Mouse (Mus musculus): ENCODE measurements around the gene Ube2dnl2. TPM values are rescaled to one million over a fixed set of nuclear protein-coding genes. Genes with fewer than 3 reads are reported as not detected.
A peak's percentile ranks its signal among the peaks of the same experiment; 100 is the strongest.

Gene Ube2dnl2
- total RNA-seq (2012; rRNA removed) (not detected in 2 replicates), polyA plus RNA-seq (2012; ENCODE audit: insufficient read depth in 1 of 2, insufficient read length in 2 of 2, low read depth in 1 of 2, low replicate concordance in 2 of 2, missing spikeins in 1 of 2) (not detected)

- DNase-seq (ENCODE audit: low read depth, low spot score), result no peak
These were observed at the start of gene Ube2dnl2 for GRCm38 (mm10) chrX:114907282-114907681. TSS of gene Ube2dnl2 (plus strand) at chrX:114907582.

GRCm38 (mm10) chrX:114895489-114895888, 11.9 kb upstream of the Ube2dnl2 start:
- H3K27me3 ChIP-seq (ENCODE audit: control insufficient read depth in 1 of 2, insufficient read depth in 2 of 2, low read length in 2 of 2), result no peaks in the 10 kb centered on the region
- DNase-seq (ENCODE audit: low read depth, low spot score), result no peak
- no peaks in the 10 kb centered on the region for H3K79me2 ChIP-seq (ENCODE audit: control insufficient read depth, insufficient read depth, low read length, poor library complexity)
- H3K4me3 ChIP-seq (ENCODE audit: control insufficient read depth in 1 of 2, insufficient read depth in 1 of 2, low read depth in 2 of 2, low read length in 2 of 2), result no peak overlapping the region
- no peaks in the 10 kb centered on the region for H3K36me3 ChIP-seq (ENCODE audit: control insufficient read depth in 1 of 2, insufficient read depth in 2 of 2, low read length in 2 of 2)
- no peak overlapping the region for H3K27ac ChIP-seq (ENCODE audit: control insufficient read depth, low read depth, low read length)
- H3K9ac ChIP-seq (ENCODE audit: control insufficient read depth, low read depth, low read length, poor library complexity, severe bottlenecking), result no peak overlapping the region
- H3K9me3 ChIP-seq (replicated peaks; ENCODE audit: insufficient read depth, low read length), result no peaks in the 10 kb centered on the region
- TF ChIP-seq SMC3 (IDR thresholded peaks at IDR 0.05; ENCODE audit: low read depth, low read length) (no peak), NRF1 (IDR thresholded peaks at IDR 0.05; ENCODE audit: insufficient read depth, low read depth, low read length, poor library complexity, severe bottlenecking) (no peak), GATA1 (IDR thresholded peaks at IDR 0.05; ENCODE audit: low read depth, low read length) (peak; percentile 43; the same call in 1 of the 2 replicates), EP300 (IDR thresholded peaks at IDR 0.05; ENCODE audit: low read depth in 1 of 2, low read length in 2 of 2) (peak in 1 of 2 experiments; percentile 58; a peak in 2 of 4 replicates), MAFK (IDR thresholded peaks at IDR 0.05; ENCODE audit: borderline replicate concordance, low read depth, low read length) (0 out of 2 replicates have a peak, but pooled peaks have one; percentile 12), ZNF384 (IDR thresholded peaks at IDR 0.05; ENCODE audit: low read depth, low read length) (peak; percentile 42; the same call in 1 of the 2 replicates), POLR2AphosphoS2 (IDR thresholded peaks at IDR 0.05; ENCODE audit: low read length) (no peak), ELF1 (IDR thresholded peaks at IDR 0.05; ENCODE audit: low read depth, low read length) (no peak), ZKSCAN1 (IDR thresholded peaks at IDR 0.05; ENCODE audit: low read depth, low read length) (no peak), TCF12 (IDR thresholded peaks at IDR 0.05; ENCODE audit: low read depth, low read length) (peak; percentile 38; the same call in 1 of the 2 replicates)
- H3K4me1 ChIP-seq (ENCODE audit: control insufficient read depth in 1 of 2, insufficient read depth in 2 of 2, low read length in 2 of 2), result peaks cover 0 to 3% of the 10 kb centered on the region in 2 experiments; a peak in 2 of 4 replicates

More at GRCm38 (mm10) chrX:114907282-114907681, at the start of gene Ube2dnl2:
- no peak within 1 kb of the TSS for H3K4me3 ChIP-seq (ENCODE audit: control insufficient read depth in 1 of 2, insufficient read depth in 1 of 2, low read depth in 2 of 2, low read length in 2 of 2)
- H3K9me3 ChIP-seq (replicated peaks; ENCODE audit: insufficient read depth, low read length), result no peaks in the 10 kb centered on the region
- H3K27ac ChIP-seq (ENCODE audit: control insufficient read depth, low read depth, low read length), result no peak within 1 kb of the TSS
- H3K9ac ChIP-seq (ENCODE audit: control insufficient read depth, low read depth, low read length, poor library complexity, severe bottlenecking), result no peak within 1 kb of the TSS
- TF ChIP-seq CHD2 (IDR thresholded peaks at IDR 0.05; ENCODE audit: low read length) (no peak), USF2 (IDR thresholded peaks at IDR 0.05; ENCODE audit: borderline replicate concordance in 1 of 2, insufficient read depth in 1 of 2, low read depth in 1 of 2, low read length in 2 of 2) (no peak), SMC3 (IDR thresholded peaks at IDR 0.05; ENCODE audit: low read depth, low read length) (no peak), MYC (IDR thresholded peaks at IDR 0.05; ENCODE audit: low read depth, low read length) (no peak), USF1 (IDR thresholded peaks at IDR 0.05; ENCODE audit: low read depth, low read length) (no peak), ZNF384 (IDR thresholded peaks at IDR 0.05; ENCODE audit: low read depth, low read length) (no peak), SIN3A (IDR thresholded peaks at IDR 0.05; ENCODE audit: low read length) (no peak), POLR2A (IDR thresholded peaks at IDR 0.05; ENCODE audit: control insufficient read depth in 1 of 2, insufficient read depth in 1 of 2, low read depth in 1 of 2, low read length in 2 of 2, poor library complexity in 1 of 2) (no peak), ZC3H11A (IDR thresholded peaks at IDR 0.05; ENCODE audit: low read depth, low read length) (no peak), ZMIZ1 (IDR thresholded peaks at IDR 0.05; ENCODE audit: low read depth, low read length) (no peak)
- no peaks in the 10 kb centered on the region for H3K27me3 ChIP-seq (ENCODE audit: control insufficient read depth in 1 of 2, insufficient read depth in 2 of 2, low read length in 2 of 2)
- no peaks in the 10 kb centered on the region for H3K36me3 ChIP-seq (ENCODE audit: control insufficient read depth in 1 of 2, insufficient read depth in 2 of 2, low read length in 2 of 2)
- H3K79me2 ChIP-seq (ENCODE audit: control insufficient read depth, insufficient read depth, low read length, poor library complexity), result no peaks in the 10 kb centered on the region
- no peaks in the 10 kb centered on the region for H3K4me1 ChIP-seq (ENCODE audit: control insufficient read depth in 1 of 2, insufficient read depth in 2 of 2, low read length in 2 of 2)
